Mouse (Mus musculus) stomach, embryonic 14.5 days (tissue): ENCODE measurements around the gene Psmb7. TPM values are rescaled to one million over a fixed set of nuclear protein-coding genes. Genes with fewer than 3 reads are reported as not detected.

Experiments used
- ATAC-seq: fragments of 200-750 bp; cut with Nextera tagmentation; 2 replicates; pipeline ENCODE4 v1.8.0; 2017; ENCODE audit warnings: low read depth, moderate TSS enrichment; ENCODE audit not compliant: insufficient number of reproducible peaks, insufficient read depth, low FRiP score
- H3K27ac ChIP-seq: fragments of 300-500 bp; sonication (generic); 2 replicates; pipeline ENCODE4 v1.5.1; 2014; ENCODE audit warnings: mild to moderate bottlenecking, low read length, moderate library complexity, mixed read lengths
- H3K27me3 ChIP-seq: fragments of 300-500 bp; sonication (generic); 2 replicates; pipeline ENCODE4 v1.6.1; 2014; ENCODE audit warnings: low read length, control low read depth, mixed read lengths; ENCODE audit not compliant: control insufficient read depth, insufficient read depth
- H3K36me3 ChIP-seq: fragments of 300-500 bp; sonication (generic); 2 replicates; pipeline ENCODE4 v1.6.1; 2014; ENCODE audit warnings: mild to moderate bottlenecking, control low read depth, low read length, moderate library complexity, mixed read lengths; ENCODE audit not compliant: control insufficient read depth, insufficient read depth
- H3K4me1 ChIP-seq: fragments of 300-500 bp; sonication (generic); 2 replicates; pipeline ENCODE4 v1.6.1; 2014; ENCODE audit warnings: low read length, control low read depth, mixed read lengths; ENCODE audit not compliant: control insufficient read depth, insufficient read depth
- H3K4me2 ChIP-seq: fragments of 300-500 bp; sonication (generic); replicated peaks from 2 replicates; pipeline ENCODE4 v1.6.1; 2014; ENCODE audit warnings: low read depth, low read length, control low read depth
- H3K4me3 ChIP-seq: fragments of 300-500 bp; sonication (generic); 2 replicates; pipeline ENCODE4 v1.5.1; 2014; ENCODE audit warnings: low read depth, low read length, control low read depth
- H3K9ac ChIP-seq: fragments of 300-500 bp; sonication (generic); replicated peaks from 2 replicates; pipeline ENCODE4 v1.6.1; 2014; ENCODE audit warnings: low read depth, mild to moderate bottlenecking, control low read depth, low read length, moderate library complexity, mixed read lengths
- H3K9me3 ChIP-seq: fragments of 300-500 bp; sonication (generic); 2 replicates; pipeline ENCODE4 v1.6.1; 2016; ENCODE audit warnings: low read depth, low read length, control low read depth; ENCODE audit not compliant: control insufficient read depth
- WGBS: fragments of 180-500 bp; shearing (Covaris S2); extraction: QIAGEN DNeasy Blood & Tissue Kit; methylation state at CpG from one replicate; pipeline ENCODE4 v1.1.7; 2014; 5-methylcytosine and 5-hydroxymethylcytosine counted together
- polyA plus RNA-seq: library from polyadenylated mRNA; unstranded; fragments of >200 nt; fragmentation: Nextera tagmentation; extraction: Ambion mirVana; gene quantifications from 2 replicates; pipeline ENCODE4 v1.2.1, GENCODE M21; 2014

Gene Psmb7
- polyA plus RNA-seq, 1 experiment from 2014 or later = 242 TPM

- H3K27ac ChIP-seq = no peak overlapping the region
- H3K4me2 ChIP-seq = no peak overlapping the region
- H3K4me3 ChIP-seq = no peak overlapping the region
- H3K4me1 ChIP-seq = no peaks in the 10 kb centered on the region
- no peak overlapping the region for H3K9ac ChIP-seq
- no peaks in the 10 kb centered on the region for H3K27me3 ChIP-seq
- H3K36me3 ChIP-seq = peaks cover 52% of the 10 kb centered on the region
- 55% methylated on average over 13 of the region's 13 CpGs for WGBS
- no peaks in the 10 kb centered on the region for H3K9me3 ChIP-seq
- peak; percentile 24; the same call in 1 of the 2 replicates for ATAC-seq
Measured at GRCm38 (mm10) chr2:38578602-38579521, 65.0 kb downstream of the Psmb7 start.

- Histone ChIP-seq H3K9me3 (no peaks in the 10 kb centered on the region), H3K27ac (no peak overlapping the region), H3K27me3 (no peaks in the 10 kb centered on the region), H3K4me2 (no peak overlapping the region), H3K4me3 (no peak overlapping the region), H3K4me1 (no peaks in the 10 kb centered on the region), H3K9ac (no peak overlapping the region), H3K36me3 (peaks cover 50% of the 10 kb centered on the region)
- ATAC-seq = no peak
- WGBS = 83% methylated on average over 2 of the region's 2 CpGs
Measured at GRCm38 (mm10) chr2:38574697-38575096, 69.2 kb downstream of the Psmb7 start.

DNA sequence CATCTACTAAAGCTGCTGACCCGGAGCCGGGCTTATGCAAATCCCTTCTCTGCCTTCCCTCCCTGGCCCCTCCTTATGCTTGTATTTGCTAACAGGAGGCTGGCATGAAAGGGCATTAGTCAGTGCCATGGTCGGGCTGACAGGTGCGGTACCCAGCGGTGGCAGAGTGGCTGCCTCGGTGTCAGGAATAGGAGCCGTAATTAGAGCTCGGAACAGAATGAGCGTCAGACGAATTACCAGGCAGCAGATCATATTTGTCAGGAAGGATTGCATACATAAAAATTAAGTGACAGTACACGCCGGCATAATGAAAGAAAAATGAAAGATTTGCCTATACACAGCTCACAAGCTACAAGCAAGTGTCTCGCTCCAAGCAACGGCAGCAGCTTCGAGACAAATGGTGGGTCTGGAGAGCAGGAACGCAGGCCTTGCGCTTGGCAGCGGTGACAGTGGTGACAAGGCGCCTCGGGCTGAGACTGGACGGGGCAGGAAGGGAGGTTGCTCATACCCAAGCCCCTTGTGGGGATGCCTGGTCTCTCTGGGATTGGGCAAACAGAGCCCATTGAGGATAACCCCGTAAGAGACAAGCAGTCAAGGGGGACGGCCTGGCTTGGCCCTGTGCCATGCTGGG lies 71.8 kb downstream of the Psmb7 start:
- Histone ChIP-seq H3K27ac (no peak overlapping the region), H3K4me3 (no peak overlapping the region), H3K36me3 (peaks cover 49% of the 10 kb centered on the region), H3K4me1 (no peaks in the 10 kb centered on the region), H3K27me3 (no peaks in the 10 kb centered on the region), H3K4me2 (no peak overlapping the region), H3K9ac (no peak overlapping the region), H3K9me3 (no peaks in the 10 kb centered on the region)
- WGBS = 89% methylated on average over 23 of the region's 23 CpGs
- no peak for ATAC-seq

DNA sequence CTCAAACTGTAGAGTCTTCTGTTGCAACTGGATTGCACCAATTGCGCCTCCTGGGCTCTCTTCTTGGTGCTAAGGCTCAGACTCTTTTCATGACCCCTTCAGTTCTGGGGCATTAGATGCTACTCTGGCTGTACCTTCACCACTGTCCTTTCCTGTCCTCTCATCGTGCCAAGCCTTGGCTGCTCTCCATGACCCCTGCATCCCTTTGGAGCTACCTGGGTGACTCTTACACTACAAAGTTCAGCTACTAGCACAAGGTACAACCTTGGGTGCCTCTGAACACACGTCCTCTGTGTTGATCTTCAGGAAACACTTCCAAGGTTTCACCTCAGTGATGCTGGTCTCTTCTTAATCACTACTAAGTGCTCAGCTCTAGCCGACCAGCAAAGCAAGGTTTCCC lies 81.3 kb downstream of the Psmb7 start:
- Histone ChIP-seq H3K4me3 (no peak overlapping the region), H3K9ac (no peak overlapping the region), H3K36me3 (peaks cover 41% of the 10 kb centered on the region), H3K4me2 (no peak overlapping the region), H3K27me3 (no peaks in the 10 kb centered on the region), H3K4me1 (no peaks in the 10 kb centered on the region), H3K9me3 (no peaks in the 10 kb centered on the region), H3K27ac (no peak overlapping the region)
- no peak for ATAC-seq
- 87% methylated on average over 4 of the region's 4 CpGs for WGBS

- Histone ChIP-seq H3K4me3 (no peak overlapping the region), H3K4me1 (no peaks in the 10 kb centered on the region), H3K9me3 (no peaks in the 10 kb centered on the region), H3K9ac (no peak overlapping the region), H3K4me2 (no peak overlapping the region), H3K27me3 (no peaks in the 10 kb centered on the region), H3K36me3 (peaks cover 33% of the 10 kb centered on the region), H3K27ac (no peak overlapping the region)
- no peak for ATAC-seq
- WGBS = 74% methylated on average over 17 of the region's 17 CpGs
Measured at GRCm38 (mm10) chr2:38560296-38561227, 83.3 kb downstream of the Psmb7 start.

GRCm38 (mm10) chr2:38556721-38557120 lies 87.2 kb downstream of the Psmb7 start:
- no peak for ATAC-seq
- Histone ChIP-seq H3K4me3 (no peak overlapping the region), H3K36me3 (peaks cover 20% of the 10 kb centered on the region), H3K4me1 (0 out of 2 replicates have a peak, but pooled peaks cover 9% of the 10 kb centered on the region), H3K9me3 (no peaks in the 10 kb centered on the region), H3K27me3 (no peaks in the 10 kb centered on the region), H3K27ac (no peak overlapping the region), H3K9ac (no peak overlapping the region), H3K4me2 (no peak overlapping the region)
- 87% methylated on average over 3 of the region's 3 CpGs for WGBS

- Histone ChIP-seq H3K27me3 (no peaks in the 10 kb centered on the region), H3K36me3 (peaks cover 28% of the 10 kb centered on the region), H3K9ac (no peak overlapping the region), H3K4me3 (no peak overlapping the region), H3K4me2 (no peak overlapping the region), H3K4me1 (0 out of 2 replicates have a peak, but pooled peaks cover 9% of the 10 kb centered on the region), H3K27ac (no peak overlapping the region), H3K9me3 (no peaks in the 10 kb centered on the region)
- ATAC-seq = no peak
- WGBS = 91% methylated on average over 4 of the region's 4 CpGs
Measured at GRCm38 (mm10) chr2:38555659-38556058, 88.2 kb downstream of the Psmb7 start.
